Mouse (Mus musculus) cerebral cortex, adult 2 months (tissue): ENCODE measurements around the gene Csf2rb2.

Experiments
- WGBS: fragments of 180-500 bp; shearing (Covaris S2); methylation state at CpG from one replicate; pipeline ENCODE4 v1.1.7; 2018; 5-methylcytosine and 5-hydroxymethylcytosine counted together

The Csf2rb2 gene

GRCm38 (mm10) chr15:78318338-78319171, 13.0 kb upstream of the Csf2rb2 start:
- WGBS: 75% methylated on average over 2 of the region's 2 CpGs

DNA sequence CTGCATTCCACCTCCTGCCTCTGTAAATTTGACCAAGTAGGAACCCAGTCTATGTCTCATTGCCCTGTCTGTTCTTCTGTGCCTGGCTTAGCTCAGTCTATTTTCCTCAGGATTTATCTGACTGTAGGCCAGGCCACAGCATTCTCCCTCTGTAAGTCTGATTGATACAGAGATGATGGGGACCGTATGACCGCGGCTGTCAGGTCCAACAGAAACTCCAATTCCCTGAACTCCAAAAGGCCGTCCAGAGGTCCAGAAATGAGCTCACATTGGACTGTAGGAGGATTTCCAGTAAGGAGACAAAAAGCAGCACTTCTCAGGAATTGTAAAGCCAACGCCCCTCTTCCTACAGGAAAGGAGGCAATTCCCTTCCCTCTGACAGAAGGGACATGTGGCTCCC, 8.1 kb upstream of the Csf2rb2 start:
- 94% methylated on average over 5 of the region's 5 CpGs for WGBS

GRCm38 (mm10) chr15:78312421-78313233, 7.1 kb upstream of the Csf2rb2 start:
- WGBS: 73% methylated on average over 4 of the region's 4 CpGs

DNA sequence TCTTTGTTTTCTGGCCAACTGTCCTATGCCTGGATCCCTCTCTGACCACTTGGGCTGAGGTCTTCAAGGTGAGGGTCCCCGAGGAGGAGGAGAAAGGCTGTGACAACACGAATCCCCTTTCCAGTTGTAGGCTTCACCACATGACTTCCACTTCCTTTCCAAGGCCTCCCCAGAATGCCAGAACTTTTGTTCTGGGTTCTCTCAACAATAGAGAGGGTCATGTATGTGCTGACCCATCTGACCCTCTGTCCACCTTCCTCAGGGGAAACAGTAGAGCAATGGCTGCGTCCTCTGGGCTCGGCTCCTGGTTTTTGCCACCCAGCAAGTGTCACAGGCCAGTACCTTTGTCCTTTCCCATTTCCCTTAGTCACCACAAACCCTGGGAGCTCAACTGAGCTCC, 5.5 kb upstream of the Csf2rb2 start:
- 71% methylated on average over 4 of the region's 4 CpGs for WGBS

GRCm38 (mm10) chr15:78309865-78310264, 4.3 kb upstream of the Csf2rb2 start:
- 46% methylated on average over 5 of the region's 5 CpGs for WGBS

- 91% methylated on average over 6 of the region's 6 CpGs for WGBS
Measured at GRCm38 (mm10) chr15:78303665-78304233, 1.8 kb downstream of the Csf2rb2 start.

DNA sequence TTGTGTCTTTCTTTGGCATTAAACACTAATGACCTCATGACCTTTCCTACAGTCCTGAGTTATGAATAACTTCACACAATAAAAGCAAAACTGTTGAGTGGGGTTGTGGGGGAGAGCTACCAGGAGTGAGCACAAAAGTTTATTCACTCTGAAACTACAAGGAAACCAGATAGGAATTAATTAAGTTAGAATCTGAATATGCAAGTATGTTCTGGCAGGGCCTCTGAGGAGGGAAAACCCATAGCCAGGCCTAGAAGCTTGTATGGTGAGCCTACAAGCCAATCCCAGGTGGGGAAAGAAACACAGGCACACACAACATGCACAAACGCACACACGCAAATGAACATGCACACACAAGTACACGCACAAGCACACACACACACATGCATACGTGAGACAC, 2.8 kb downstream of the Csf2rb2 start:
- 97% methylated on average over 4 of the region's 4 CpGs for WGBS

- 84% methylated on average over 3 of the region's 3 CpGs for WGBS
Measured at GRCm38 (mm10) chr15:78299641-78300040, 5.9 kb downstream of the Csf2rb2 start.

DNA sequence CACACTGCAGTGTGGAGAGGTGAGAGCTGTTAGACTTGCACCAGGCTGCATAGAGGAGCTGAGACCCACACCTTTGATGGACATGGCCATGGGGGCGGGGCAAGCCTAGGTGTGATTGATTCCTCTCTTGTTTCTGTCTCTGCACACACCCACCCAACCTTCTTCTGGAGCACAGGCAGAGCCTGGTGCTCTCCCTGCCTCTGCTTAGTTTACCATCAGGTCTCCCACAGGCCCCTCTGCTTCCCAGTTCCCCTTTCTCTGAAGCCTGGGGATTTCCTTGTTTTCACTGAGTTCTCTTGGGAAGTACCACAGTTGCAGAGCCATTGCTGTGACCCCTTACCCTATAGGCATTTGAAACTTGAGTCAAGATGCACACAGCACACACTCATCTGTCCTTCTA, 7.0 kb downstream of the Csf2rb2 start:
- 95% methylated on average over 1 of the region's 1 CpGs for whole genome bisulfite sequencing

- 87% methylated on average over 4 of the region's 4 CpGs for WGBS
Measured at GRCm38 (mm10) chr15:78293716-78294115, 11.8 kb downstream of the Csf2rb2 start.

- WGBS: 37% methylated on average over 2 of the region's 2 CpGs
Measured at GRCm38 (mm10) chr15:78293228-78293627, 12.3 kb downstream of the Csf2rb2 start.

DNA sequence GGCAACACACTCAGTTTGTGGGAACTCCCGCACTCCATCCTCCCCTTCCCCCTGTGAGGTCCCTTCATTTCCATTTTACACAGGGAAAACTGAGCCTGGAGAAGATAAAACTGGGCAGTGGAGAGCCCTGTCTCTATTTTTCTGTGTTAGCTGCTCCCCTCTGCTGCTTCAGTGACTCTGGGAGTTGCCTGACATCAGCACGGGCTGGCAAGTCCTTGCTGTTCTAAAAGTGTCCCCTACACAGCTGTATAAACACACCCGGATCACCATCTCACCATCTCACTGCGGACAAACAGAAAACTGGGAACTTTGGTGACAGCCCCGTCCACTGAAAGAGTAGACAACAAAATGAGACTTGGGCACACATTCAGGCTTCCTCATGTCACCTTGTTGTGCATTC, 15.7 kb downstream of the Csf2rb2 start:
- whole genome bisulfite sequencing: 77% methylated on average over 5 of the region's 5 CpGs

DNA sequence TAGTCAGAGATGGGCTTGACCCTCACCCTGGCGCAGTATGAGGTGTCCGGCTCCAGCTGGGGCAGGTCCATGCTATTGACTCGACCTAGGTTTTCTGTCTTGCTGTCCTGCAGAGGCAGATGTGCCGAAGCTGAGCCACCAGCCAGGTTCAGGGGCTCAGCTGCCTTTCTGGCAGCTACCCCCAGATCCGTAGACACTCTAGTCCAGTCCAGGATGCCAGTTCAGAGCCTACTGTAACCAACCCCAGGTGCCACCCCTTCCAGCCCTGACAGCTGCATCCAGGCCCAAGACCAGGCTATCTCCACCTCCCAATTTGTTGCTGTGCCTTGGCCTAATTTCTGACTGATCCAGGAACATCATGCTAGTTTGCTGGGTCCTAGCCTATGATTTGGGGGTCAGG, 17.6 kb downstream of the Csf2rb2 start:
- WGBS: 89% methylated on average over 5 of the region's 5 CpGs

GRCm38 (mm10) chr15:78278308-78278707, 27.2 kb downstream of the Csf2rb2 start:
- 85% methylated on average over 2 of the region's 2 CpGs for WGBS

- WGBS: 50% methylated on average over 4 of the region's 4 CpGs
Measured at GRCm38 (mm10) chr15:78267865-78268264, 37.7 kb downstream of the Csf2rb2 start.

DNA sequence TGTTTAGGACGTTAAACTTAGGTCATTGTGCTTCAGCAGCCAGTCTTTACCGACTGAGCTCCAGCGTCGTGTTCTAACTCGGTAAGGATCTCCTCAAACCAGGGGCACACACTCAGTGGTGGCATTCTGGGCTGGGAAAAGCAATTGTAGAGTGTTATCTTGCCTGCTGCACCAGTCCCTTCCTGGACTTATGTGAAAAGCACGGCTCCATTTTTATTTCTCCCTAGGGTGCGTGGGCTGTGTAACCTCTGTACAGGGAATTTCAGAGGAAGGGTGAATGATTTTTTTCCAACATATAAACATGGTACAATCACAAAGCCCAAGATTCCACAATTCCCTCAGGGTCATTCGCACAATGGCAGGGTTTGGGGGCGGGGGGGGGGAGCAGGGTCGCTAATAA, 38.1 kb downstream of the Csf2rb2 start:
- WGBS: 82% methylated on average over 10 of the region's 10 CpGs

GRCm38 (mm10) chr15:78263286-78263685, 42.2 kb downstream of the Csf2rb2 start:
- 80% methylated on average over 3 of the region's 3 CpGs for WGBS

- 83% methylated on average over 13 of the region's 13 CpGs for WGBS
Measured at GRCm38 (mm10) chr15:78260668-78261333, 44.7 kb downstream of the Csf2rb2 start.

- 75% methylated on average over 10 of the region's 10 CpGs for WGBS
Measured at GRCm38 (mm10) chr15:78258246-78258865, 47.2 kb downstream of the Csf2rb2 start.

- 34% methylated on average over 7 of the region's 7 CpGs for WGBS
Measured at GRCm38 (mm10) chr15:78257326-78258050, 48.0 kb downstream of the Csf2rb2 start.

- 29% methylated on average over 20 of the region's 20 CpGs for WGBS
Measured at GRCm38 (mm10) chr15:78254751-78255150, 50.8 kb downstream of the Csf2rb2 start.
